Mouse (Mus musculus): ENCODE results near the gene Gramd1a. TPM values are rescaled to one million over a fixed set of nuclear protein-coding genes. Genes with fewer than 3 reads are reported as not detected.
A peak's percentile ranks its signal among the peaks of the same experiment; 100 is the strongest.

Gramd1a gene
- polyA plus RNA-seq, 1 experiment from 2014 or later = 74.5 TPM

DNA sequence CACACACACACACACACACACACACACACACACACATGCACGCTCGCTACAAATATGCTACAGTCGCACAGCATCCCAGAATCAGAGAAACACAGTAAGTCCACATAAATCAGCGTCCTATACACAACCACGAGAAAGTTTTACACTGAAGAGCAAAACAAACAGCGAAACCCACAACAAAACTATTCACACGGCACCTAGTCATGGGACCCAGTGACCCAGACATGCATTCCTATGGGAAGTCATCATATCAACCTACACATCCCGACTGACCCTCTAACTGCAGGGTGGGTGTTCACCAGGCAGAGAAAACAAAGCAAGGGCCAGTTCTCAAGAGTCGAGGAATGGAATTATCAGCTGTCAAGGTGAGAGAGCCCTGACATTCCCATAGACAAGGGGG is 6.4 kb downstream of the Gramd1a start:
- Histone ChIP-seq H3K4me3 (peak overlapping the region; percentile 88), H3K27ac (peak overlapping the region; percentile 98), H3K27me3 (ENCODE audit: poor library complexity, severe bottlenecking) (no peaks in the 10 kb centered on the region), H3K36me3 (replicated peaks) (peaks cover 34% of the 10 kb centered on the region), H3K9me3 (0 out of 2 replicates have a peak, but pooled peaks cover 2% of the 10 kb centered on the region), H3K4me1 (peaks cover 44% of the 10 kb centered on the region)
- WGBS = 57% methylated on average over 9 of the region's 9 CpGs
- DNase-seq (ENCODE audit: extremely low spot score, low spot score) = no peak

DNA sequence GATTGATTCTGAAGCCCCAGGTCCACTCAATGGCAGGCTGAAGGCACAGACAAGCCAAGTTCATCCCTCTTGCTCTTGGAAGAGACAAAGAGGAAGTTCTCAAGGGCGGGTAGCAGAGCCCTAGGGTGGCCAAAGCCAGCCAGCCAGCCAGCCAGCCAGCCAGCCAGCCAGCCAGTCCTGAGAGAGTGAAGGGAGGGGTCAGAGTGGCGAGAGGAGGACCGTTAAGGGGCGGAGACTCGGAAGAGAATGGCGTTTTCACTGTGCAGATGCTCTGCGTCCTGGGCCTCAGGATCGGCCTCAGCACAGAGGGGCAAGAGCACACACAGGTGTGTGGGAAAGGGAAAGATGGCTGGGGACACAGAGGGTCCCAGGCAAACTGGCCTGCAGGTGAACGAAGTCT is 6.9 kb downstream of the Gramd1a start:
- H3K27ac ChIP-seq = peak overlapping the region; percentile 98
- 0 out of 2 replicates have a peak, but pooled peaks cover 2% of the 10 kb centered on the region for H3K9me3 ChIP-seq
- H3K36me3 ChIP-seq (replicated peaks) = peaks cover 39% of the 10 kb centered on the region
- peak; percentile 59 for DNase-seq (ENCODE audit: extremely low spot score, low spot score)
- peak overlapping the region; percentile 88 for H3K4me3 ChIP-seq
- 9% methylated on average over 9 of the region's 9 CpGs for WGBS
- H3K27me3 ChIP-seq (ENCODE audit: poor library complexity, severe bottlenecking) = no peaks in the 10 kb centered on the region
- H3K4me1 ChIP-seq = peaks cover 44% of the 10 kb centered on the region

DNA sequence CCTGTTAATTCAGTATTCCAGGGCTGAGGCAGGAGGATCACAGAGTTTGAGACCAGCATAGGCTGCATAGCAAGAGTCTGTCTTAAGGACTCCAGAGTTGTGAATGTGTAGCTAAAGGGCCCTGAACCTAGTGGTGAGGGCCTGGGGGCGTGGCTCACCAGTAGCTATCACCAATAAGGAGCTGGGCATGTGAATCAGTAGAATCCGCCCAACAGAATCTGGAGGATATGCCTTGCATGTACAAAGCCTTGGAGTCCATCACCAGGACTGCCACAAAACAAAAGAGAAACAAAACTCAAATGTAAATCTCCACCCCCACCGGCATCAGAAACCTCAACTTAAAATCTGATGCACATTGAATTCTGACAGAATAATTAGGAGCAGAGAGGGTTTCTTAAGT is 7.6 kb downstream of the Gramd1a start:
- peaks cover 45% of the 10 kb centered on the region for H3K36me3 ChIP-seq (replicated peaks)
- H3K27me3 ChIP-seq (ENCODE audit: poor library complexity, severe bottlenecking) = no peaks in the 10 kb centered on the region
- DNase-seq (ENCODE audit: extremely low spot score, low spot score) = no peak
- 84% methylated on average over 3 of the region's 3 CpGs for WGBS
- 0 out of 2 replicates have a peak, but pooled peaks cover 2% of the 10 kb centered on the region for H3K9me3 ChIP-seq
- H3K27ac ChIP-seq = peak overlapping the region; percentile 98
- peaks cover 44% of the 10 kb centered on the region for H3K4me1 ChIP-seq
- peak overlapping the region; percentile 88 for H3K4me3 ChIP-seq

DNA sequence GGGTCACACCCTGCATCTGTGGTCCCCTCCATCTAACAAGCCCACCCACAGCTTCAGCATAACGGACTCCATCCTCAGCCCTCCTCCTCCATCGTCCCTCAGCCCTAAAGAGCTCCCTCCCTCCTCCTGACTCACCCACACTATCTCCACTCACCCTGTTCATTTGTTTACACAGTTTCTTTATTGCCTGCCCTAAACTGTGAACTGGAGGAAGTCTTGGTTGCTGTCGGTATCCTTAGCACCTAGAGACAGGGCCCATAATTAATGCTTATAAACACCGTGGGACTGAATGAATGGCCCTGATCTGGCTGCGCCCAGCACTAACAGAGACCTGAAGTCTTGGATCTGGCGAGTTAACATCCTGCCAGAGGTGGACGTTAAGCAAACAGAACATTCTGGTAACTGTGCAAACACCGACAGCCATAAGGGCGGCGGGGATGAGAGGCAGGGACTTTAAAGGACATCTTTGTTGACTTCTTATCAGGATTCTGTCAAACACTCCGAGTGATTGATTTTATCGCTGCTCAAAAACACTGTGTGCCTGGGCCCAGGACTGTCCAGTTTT is 10.0 kb downstream of the Gramd1a start:
- WGBS = 93% methylated on average over 12 of the region's 12 CpGs
- no peak overlapping the region for H3K4me3 ChIP-seq
- no peak overlapping the region for H3K27ac ChIP-seq
- peaks cover 70% of the 10 kb centered on the region for H3K36me3 ChIP-seq (replicated peaks)
- no peaks in the 10 kb centered on the region for H3K27me3 ChIP-seq (ENCODE audit: poor library complexity, severe bottlenecking)
- no peak for DNase-seq (ENCODE audit: extremely low spot score, low spot score)
- H3K9me3 ChIP-seq = 0 out of 2 replicates have a peak, but pooled peaks cover 2% of the 10 kb centered on the region
- peaks cover 30% of the 10 kb centered on the region for H3K4me1 ChIP-seq

GRCm38 (mm10) chr7:31144886-31145285 is 10.8 kb downstream of the Gramd1a start:
- peaks cover 77% of the 10 kb centered on the region for H3K36me3 ChIP-seq (replicated peaks)
- H3K9me3 ChIP-seq = 0 out of 2 replicates have a peak, but pooled peaks cover 2% of the 10 kb centered on the region
- 95% methylated on average over 16 of the region's 16 CpGs for WGBS

GRCm38 (mm10) chr7:31140941-31141340 is 14.8 kb downstream of the Gramd1a start:
- Histone ChIP-seq H3K9me3 (no peaks in the 10 kb centered on the region), H3K4me1 (no peaks in the 10 kb centered on the region), H3K36me3 (replicated peaks) (peaks cover 98% of the 10 kb centered on the region), H3K27ac (no peak overlapping the region), H3K27me3 (ENCODE audit: poor library complexity, severe bottlenecking) (no peaks in the 10 kb centered on the region), H3K4me3 (no peak overlapping the region)
- WGBS = 94% methylated on average over 10 of the region's 10 CpGs
- DNase-seq (ENCODE audit: extremely low spot score, low spot score) = no peak

More at GRCm38 (mm10) chr7:31144886-31145285, 10.8 kb downstream of the Gramd1a start:
- Histone ChIP-seq H3K4me1 (peaks cover 27% of the 10 kb centered on the region), H3K27ac (no peak overlapping the region), H3K4me3 (no peak overlapping the region), H3K27me3 (ENCODE audit: poor library complexity, severe bottlenecking) (no peaks in the 10 kb centered on the region)
- no peak for DNase-seq (ENCODE audit: extremely low spot score, low spot score)

- Histone ChIP-seq H3K4me3 (no peak overlapping the region), H3K9me3 (no peaks in the 10 kb centered on the region), H3K4me1 (no peaks in the 10 kb centered on the region), H3K36me3 (replicated peaks) (peaks cover 98% of the 10 kb centered on the region), H3K27me3 (ENCODE audit: poor library complexity, severe bottlenecking) (no peaks in the 10 kb centered on the region), H3K27ac (no peak overlapping the region)
- WGBS = 92% methylated on average over 4 of the region's 4 CpGs
- no peak for DNase-seq (ENCODE audit: extremely low spot score, low spot score)
Observed at GRCm38 (mm10) chr7:31140302-31140701, 15.4 kb downstream of the Gramd1a start.

DNA sequence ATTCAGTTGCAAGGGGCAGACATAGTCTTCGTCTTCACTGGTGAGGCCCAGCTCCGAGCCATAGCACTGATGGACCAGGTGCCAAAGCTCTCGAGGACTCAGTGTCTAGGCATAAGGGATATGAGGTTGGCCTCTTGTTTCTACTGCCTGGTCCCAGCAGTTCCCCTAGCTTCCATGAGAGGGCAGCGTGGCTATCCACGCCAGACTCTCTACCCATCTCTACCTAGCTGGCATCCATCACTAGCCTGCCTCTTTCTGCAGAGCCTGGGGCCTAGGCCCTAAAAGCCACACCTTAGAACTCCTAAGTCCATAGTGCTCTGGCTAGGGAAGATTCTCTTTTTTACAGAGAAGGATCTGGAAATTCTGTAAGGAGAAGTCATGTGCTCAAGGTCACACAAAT is 15.9 kb downstream of the Gramd1a start:
- H3K36me3 ChIP-seq (replicated peaks) = peaks cover 98% of the 10 kb centered on the region
- no peaks in the 10 kb centered on the region for H3K4me1 ChIP-seq
- no peak for DNase-seq (ENCODE audit: extremely low spot score, low spot score)
- H3K27me3 ChIP-seq (ENCODE audit: poor library complexity, severe bottlenecking) = no peaks in the 10 kb centered on the region
- H3K9me3 ChIP-seq = no peaks in the 10 kb centered on the region
- 73% methylated on average over 5 of the region's 5 CpGs for WGBS
- no peak overlapping the region for H3K27ac ChIP-seq
- H3K4me3 ChIP-seq = no peak overlapping the region

GRCm38 (mm10) chr7:31135717-31136116 is 20.0 kb downstream of the Gramd1a start:
- no peaks in the 10 kb centered on the region for H3K9me3 ChIP-seq
- H3K27me3 ChIP-seq (ENCODE audit: poor library complexity, severe bottlenecking) = no peaks in the 10 kb centered on the region
- 96% methylated on average over 10 of the region's 10 CpGs for WGBS

GRCm38 (mm10) chr7:31131866-31132265 is 23.8 kb downstream of the Gramd1a start:
- Histone ChIP-seq H3K36me3 (replicated peaks) (peaks cover 89% of the 10 kb centered on the region), H3K4me3 (no peak overlapping the region), H3K9me3 (no peaks in the 10 kb centered on the region), H3K4me1 (peaks cover 7% of the 10 kb centered on the region), H3K27ac (no peak overlapping the region), H3K27me3 (ENCODE audit: poor library complexity, severe bottlenecking) (peaks cover 26% of the 10 kb centered on the region)
- 92% methylated on average over 4 of the region's 4 CpGs for whole genome bisulfite sequencing
- DNase-seq (ENCODE audit: extremely low spot score, low spot score) = no peak

More at GRCm38 (mm10) chr7:31135717-31136116, 20.0 kb downstream of the Gramd1a start:
- Histone ChIP-seq H3K36me3 (replicated peaks) (peaks cover 100% of the 10 kb centered on the region), H3K27ac (no peak overlapping the region), H3K4me1 (no peaks in the 10 kb centered on the region), H3K4me3 (no peak overlapping the region)
- DNase-seq (ENCODE audit: extremely low spot score, low spot score) = no peak

- no peak overlapping the region for H3K27ac ChIP-seq
- DNase-seq (ENCODE audit: extremely low spot score, low spot score) = no peak
Observed at GRCm38 (mm10) chr7:31130841-31131240, 24.9 kb downstream of the Gramd1a start.

DNA sequence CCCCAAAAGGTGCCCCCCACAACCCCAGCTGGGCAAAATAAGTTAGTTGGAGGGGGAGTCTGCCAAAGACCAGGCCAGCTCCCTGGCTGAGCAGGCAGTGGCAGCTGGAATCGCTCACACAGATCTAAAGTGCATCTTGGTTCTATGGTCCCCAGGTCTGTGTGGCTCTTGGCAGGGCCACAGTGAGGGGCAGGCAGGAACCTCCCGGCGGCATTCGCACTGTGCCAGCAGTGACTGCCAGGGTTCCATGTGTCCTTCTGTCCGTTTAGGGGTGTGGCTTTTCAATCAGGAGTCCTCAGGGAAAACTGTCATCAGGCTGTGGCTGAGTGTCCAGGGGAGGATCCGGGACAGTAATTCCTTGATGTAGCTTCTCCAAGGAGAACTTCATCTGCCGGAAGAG is 25.5 kb downstream of the Gramd1a start:
- WGBS = 96% methylated on average over 7 of the region's 7 CpGs
- Histone ChIP-seq H3K27me3 (ENCODE audit: poor library complexity, severe bottlenecking) (peaks cover 42% of the 10 kb centered on the region), H3K27ac (no peak overlapping the region), H3K4me3 (no peak overlapping the region), H3K36me3 (replicated peaks) (peaks cover 73% of the 10 kb centered on the region), H3K9me3 (no peaks in the 10 kb centered on the region), H3K4me1 (peaks cover 17% of the 10 kb centered on the region)
- no peak for DNase-seq (ENCODE audit: extremely low spot score, low spot score)

More at GRCm38 (mm10) chr7:31130841-31131240, 24.9 kb downstream of the Gramd1a start:
- 45% methylated on average over 4 of the region's 4 CpGs for WGBS
- Histone ChIP-seq H3K36me3 (replicated peaks) (peaks cover 79% of the 10 kb centered on the region), H3K27me3 (ENCODE audit: poor library complexity, severe bottlenecking) (peaks cover 36% of the 10 kb centered on the region), H3K4me1 (peaks cover 17% of the 10 kb centered on the region), H3K9me3 (no peaks in the 10 kb centered on the region), H3K4me3 (no peak overlapping the region)

- WGBS = 68% methylated on average over 9 of the region's 9 CpGs
- Histone ChIP-seq H3K27me3 (ENCODE audit: poor library complexity, severe bottlenecking) (peaks cover 55% of the 10 kb centered on the region), H3K9me3 (no peaks in the 10 kb centered on the region), H3K4me3 (no peak overlapping the region), H3K36me3 (replicated peaks) (peaks cover 53% of the 10 kb centered on the region), H3K4me1 (peaks cover 17% of the 10 kb centered on the region), H3K27ac (no peak overlapping the region)
- DNase-seq (ENCODE audit: extremely low spot score, low spot score) = no peak
Observed at GRCm38 (mm10) chr7:31128157-31128705, 27.5 kb downstream of the Gramd1a start.

Data from forebrain, embryonic 10.5 days (tissue).